Mouse (Mus musculus): ENCODE data around the gene Foxo3. TPM values are rescaled to one million over a fixed set of nuclear protein-coding genes. Genes with fewer than 3 reads are reported as not detected.

Gene Foxo3
- total RNA-seq, 1 experiment from 2014 or later: 68.2 TPM

Other genes starting within 250 kb of the Foxo3 start
- 4.6 and 5.4 TPM in 2 replicates for gene Afg1l, start 201.8 kb upstream of the Foxo3 start, total RNA-seq (2017)
- gene Snx3, start 225.3 kb upstream of the Foxo3 start, total RNA-seq (2017): 97.5 and 103 TPM in 2 replicates

Measured in hematopoietic stem cell, adult 5-6 weeks (primary cell).